ENCODE assay signal across 15 mouse cellular contexts in genomic region chr5:21412056-21412455, GRCm38 (mm10). TPM values are rescaled to one million over a fixed set of nuclear protein-coding genes. Genes with fewer than 3 reads are reported as not detected.
DNase-seq lines count a peak whose midpoint lies in the region; ATAC-seq and TF ChIP-seq lines count a peak whose summit lies in the region.
"Had no signal": no experiment of that assay in that cellular context is flagged by ENCODE, and none has a peak within 500 bp of the region (broad histone marks: within the 10 kb centered on the region; RNA-seq: fewer than 3 reads in every experiment).

No protein-coding gene starts in this region.

- H3K27me3 ChIP-seq in liver, adult 2 months (ENCODE audit: control insufficient read depth, insufficient read depth, low read length), result no peaks in the 10 kb centered on the region
- no peaks in the 10 kb centered on the region for H3K27me3 ChIP-seq in liver, embryonic 11.5 days (replicated peaks; ENCODE audit: control insufficient read depth, insufficient read depth, low read length)
- no peaks in the 10 kb centered on the region for H3K27me3 ChIP-seq in heart, embryonic 12.5 days (replicated peaks)
- H3K27me3 ChIP-seq in forebrain, embryonic 15.5 days, result no peaks in the 10 kb centered on the region
- H3K27me3 ChIP-seq: megakaryocyte, embryonic 14.5 days; stomach, embryonic 15.5 days had no signal

- no peak for TF ChIP-seq POLR2A in liver, adult 2 months (IDR thresholded peaks at IDR 0.05; ENCODE audit: extremely low read depth, insufficient read depth, low read length)

- no peak for TF ChIP-seq CTCF in liver, adult 2 months (IDR thresholded peaks at IDR 0.05; ENCODE audit: low read depth, low read length)

- H3K36me3 ChIP-seq in liver, adult 2 months (ENCODE audit: control insufficient read depth, insufficient read depth, low read length), result no peaks in the 10 kb centered on the region
- no peaks in the 10 kb centered on the region for H3K36me3 ChIP-seq in liver, embryonic 11.5 days (ENCODE audit: control insufficient read depth, insufficient read depth, low read length)
- H3K36me3 ChIP-seq in heart, embryonic 12.5 days, result no peaks in the 10 kb centered on the region
- H3K36me3 ChIP-seq in forebrain, embryonic 15.5 days, result no peaks in the 10 kb centered on the region
- H3K36me3 ChIP-seq: stomach, embryonic 15.5 days had no signal

- no peaks in the 10 kb centered on the region for H3K9me3 ChIP-seq in liver, embryonic 11.5 days (ENCODE audit: control insufficient read depth, low read length)
- H3K9me3 ChIP-seq in heart, embryonic 12.5 days (replicated peaks), result peaks cover 4% of the 10 kb centered on the region; the same call in 1 of the 2 replicates
- H3K9me3 ChIP-seq in forebrain, embryonic 15.5 days, result no peaks in the 10 kb centered on the region
- H3K9me3 ChIP-seq: stomach, embryonic 15.5 days had no signal

- no peaks in the 10 kb centered on the region for H3K79me2 ChIP-seq in liver, adult 2 months (ENCODE audit: control insufficient read depth, insufficient read depth, low read length)

- H3K4me3 ChIP-seq in liver, adult 2 months (ENCODE audit: insufficient read depth, low read depth, low read length), result no peak overlapping the region
- no peak overlapping the region for H3K4me3 ChIP-seq in liver, embryonic 11.5 days (ENCODE audit: low read depth, low read length)
- no peak overlapping the region for H3K4me3 ChIP-seq in heart, embryonic 12.5 days
- no peak overlapping the region for H3K4me3 ChIP-seq in forebrain, embryonic 15.5 days
- H3K4me3 ChIP-seq: layer of hippocampus, adult 2 months; left cerebral cortex, adult 2 months; stomach, embryonic 15.5 days had no signal

- H3K4me1 ChIP-seq in liver, adult 2 months (ENCODE audit: control insufficient read depth, insufficient read depth, low read length), result no peaks in the 10 kb centered on the region
- no peaks in the 10 kb centered on the region; the same call in 1 of the 2 replicates for H3K4me1 ChIP-seq in liver, embryonic 11.5 days (replicated peaks; ENCODE audit: control insufficient read depth, insufficient read depth, low read length)
- H3K4me1 ChIP-seq in heart, embryonic 12.5 days (replicated peaks), result 0 out of 2 replicates have a peak, but pooled peaks cover 3% of the 10 kb centered on the region
- no peaks in the 10 kb centered on the region for H3K4me1 ChIP-seq in forebrain, embryonic 15.5 days
- H3K4me1 ChIP-seq: stomach, embryonic 15.5 days had no signal

- peak; percentile 39 for DNase-seq in liver, adult 2 months (ENCODE audit: extremely low read depth, low read depth, low spot score)
- DNase-seq in liver, embryonic 11.5 days (ENCODE audit: low spot score), result no peak
- peak; percentile 76 for DNase-seq in CD4-positive, CD25-positive, alpha-beta regulatory T cell, adult 2 months (ENCODE audit: low read depth, low spot score)
- no peak for DNase-seq in kidney, postnatal 14 days
- DNase-seq: cerebellum, adult 9-10 months had no signal

- 79% methylated on average over 5 of the region's 5 CpGs for WGBS in liver, adult 2 months
- WGBS in liver, embryonic 11.5 days, result 66% methylated on average over 5 of the region's 5 CpGs
- WGBS in heart, embryonic 12.5 days, result 73% methylated on average over 5 of the region's 5 CpGs
- WGBS in forebrain, embryonic 15.5 days, result 82% methylated on average over 5 of the region's 5 CpGs

- H3K9ac ChIP-seq in liver, adult 2 months (ENCODE audit: low read depth, low read length), result no peak overlapping the region
- H3K9ac ChIP-seq in liver, embryonic 11.5 days (ENCODE audit: low read depth, low read length), result no peak overlapping the region
- H3K9ac ChIP-seq in heart, embryonic 12.5 days, result no peak overlapping the region
- H3K9ac ChIP-seq in forebrain, embryonic 15.5 days (replicated peaks), result no peak overlapping the region
- H3K9ac ChIP-seq: stomach, embryonic 15.5 days had no signal

- H3K4me2 ChIP-seq in liver, embryonic 11.5 days, result no peak overlapping the region
- H3K4me2 ChIP-seq in heart, embryonic 12.5 days, result no peak overlapping the region
- no peak overlapping the region for H3K4me2 ChIP-seq in forebrain, embryonic 15.5 days (replicated peaks)
- H3K4me2 ChIP-seq: stomach, embryonic 15.5 days had no signal

- ATAC-seq in liver, embryonic 11.5 days (replicated peaks; ENCODE audit: low FRiP score), result no peak
- peak; percentile 82 for ATAC-seq in granulocyte monocyte progenitor cell, adult 5-6 weeks (replicated peaks; ENCODE audit: poor library complexity, severe bottlenecking)
- peak; percentile 75 for ATAC-seq in monocyte, adult 5-6 weeks (replicated peaks; ENCODE audit: insufficient number of reproducible peaks, low FRiP score, low TSS enrichment, poor library complexity, severe bottlenecking)
- no peak for ATAC-seq in heart, embryonic 12.5 days (ENCODE audit: insufficient number of reproducible peaks, low FRiP score)
- no peak for ATAC-seq in forebrain, embryonic 15.5 days (replicated peaks)
- ATAC-seq: hindbrain, postnatal 0 days had no signal

- H3K27ac ChIP-seq in liver, adult 2 months (replicated peaks; ENCODE audit: insufficient read depth, low read depth, low read length), result no peak overlapping the region
- no peak overlapping the region for H3K27ac ChIP-seq in liver, embryonic 11.5 days (ENCODE audit: low read depth, low read length)
- H3K27ac ChIP-seq in heart, embryonic 12.5 days (ENCODE audit: poor library complexity, severe bottlenecking), result no peak overlapping the region
- H3K27ac ChIP-seq in forebrain, embryonic 15.5 days (replicated peaks), result no peak overlapping the region
- H3K27ac ChIP-seq: hindbrain, postnatal 0 days; layer of hippocampus, adult 2 months; left cerebral cortex, adult 2 months; stomach, embryonic 15.5 days had no signal

RNA-seq across cellular contexts. Expression of gene Ccdc146, which starts 12.4 kb away (rescaled TPM):
- not detected in 2 replicates for total RNA-seq in liver, adult 2 months (2014; rRNA removed)
- not detected in 2 replicates for polyA plus RNA-seq in liver, adult 2 months (2012; rRNA removed)
- polyA plus RNA-seq in liver, embryonic 11.5 days (2014; fragmentation: Nextera tagmentation; extraction: Ambion mirVana), result not detected in 2 replicates
- not detected in 2 replicates for total RNA-seq in granulocyte monocyte progenitor cell, adult 5-6 weeks (2014; fragmentation: Nextera tagmentation)
- 0.43 and 5.2 TPM in 2 replicates for total RNA-seq in granulocyte monocyte progenitor cell, adult 5-6 weeks (2017)
- total RNA-seq in monocyte, adult 5-6 weeks (2017), result 0.10 to 0.32 TPM in 2 of 3 replicates, not detected in the other
- 1.3 and 2.1 TPM in 2 replicates for polyA plus RNA-seq in heart, embryonic 12.5 days (2016; fragmentation: Nextera tagmentation; extraction: Ambion mirVana)
- polyA plus RNA-seq in forebrain, embryonic 15.5 days (2015; fragmentation: Nextera tagmentation; extraction: Ambion mirVana), result 0.33 and 1.4 TPM in 2 replicates
- polyA plus RNA-seq: kidney, embryonic 14.5 days had no signal

RNA-seq across cellular contexts. Expression of gene Fam185a, which starts 12.7 kb away (rescaled TPM):
- 7.1 and 9.8 TPM in 2 replicates for total RNA-seq in liver, adult 2 months (2014; rRNA removed)
- 1.7 and 1.8 TPM in 2 replicates for polyA plus RNA-seq in liver, adult 2 months (2012; rRNA removed)
- 8.0 and 8.8 TPM in 2 replicates for polyA plus RNA-seq in liver, embryonic 11.5 days (2014; fragmentation: Nextera tagmentation; extraction: Ambion mirVana)
- total RNA-seq in granulocyte monocyte progenitor cell, adult 5-6 weeks (2014; fragmentation: Nextera tagmentation), result 6.7 and 10.9 TPM in 2 replicates
- 7.4 and 13.1 TPM in 2 replicates for total RNA-seq in granulocyte monocyte progenitor cell, adult 5-6 weeks (2017)
- total RNA-seq in monocyte, adult 5-6 weeks (2017), result 3.5 to 6.2 TPM (median 4.4 TPM) in 3 replicates
- polyA plus RNA-seq in heart, embryonic 12.5 days (2016; fragmentation: Nextera tagmentation; extraction: Ambion mirVana), result 9.4 and 10.1 TPM in 2 replicates
- 7.2 and 8.3 TPM in 2 replicates for polyA plus RNA-seq in forebrain, embryonic 15.5 days (2015; fragmentation: Nextera tagmentation; extraction: Ambion mirVana)

RNA-seq across cellular contexts. Expression of gene Fgl2, which starts 39.6 kb away (rescaled TPM):
- total RNA-seq in liver, adult 2 months (2014; rRNA removed), result 4.5 and 4.8 TPM in 2 replicates
- polyA plus RNA-seq in liver, adult 2 months (2012; rRNA removed), result 0.50 and 1.3 TPM in 2 replicates
- 1.9 and 2.2 TPM in 2 replicates for polyA plus RNA-seq in liver, embryonic 11.5 days (2014; fragmentation: Nextera tagmentation; extraction: Ambion mirVana)
- total RNA-seq in granulocyte monocyte progenitor cell, adult 5-6 weeks (2014; fragmentation: Nextera tagmentation), result 37.5 and 40.3 TPM in 2 replicates
- total RNA-seq in granulocyte monocyte progenitor cell, adult 5-6 weeks (2017), result 85.1 and 89.7 TPM in 2 replicates
- 111 to 206 TPM (median 113 TPM) in 3 replicates for total RNA-seq in monocyte, adult 5-6 weeks (2017)
- polyA plus RNA-seq in heart, embryonic 12.5 days (2016; fragmentation: Nextera tagmentation; extraction: Ambion mirVana), result 34.2 and 35.3 TPM in 2 replicates
- 1.2 and 1.5 TPM in 2 replicates for polyA plus RNA-seq in forebrain, embryonic 15.5 days (2015; fragmentation: Nextera tagmentation; extraction: Ambion mirVana)

Comparison
In these comparisons a context has a peak if more than half of its experiments do, and no peak if none do; other contexts are left out.
1. DNase-seq: peak in liver, adult 2 months (single experiment) and CD4-positive, CD25-positive, alpha-beta regulatory T cell, adult 2 months (single experiment); none in liver, embryonic 11.5 days (single experiment) and kidney, postnatal 14 days (single experiment).
2. ATAC-seq: peak in granulocyte monocyte progenitor cell, adult 5-6 weeks (single experiment) and monocyte, adult 5-6 weeks (single experiment); none in liver, embryonic 11.5 days (single experiment), heart, embryonic 12.5 days (single experiment) and forebrain, embryonic 15.5 days (single experiment).
3. RNA of gene Fgl2, which starts 39.6 kb away (polyA plus RNA-seq): 34.2 to 35.3 TPM in heart, embryonic 12.5 days; 1.9 to 2.2 TPM in liver, embryonic 11.5 days, 1.2 to 1.5 TPM in forebrain, embryonic 15.5 days and 0.50 to 1.3 TPM in liver, adult 2 months; every median in the first group is over 10 times any median in the second.